Mouse (Mus musculus) frontal cortex, adult (tissue): Measurements from ENCODE around the gene Pdcl2.

Experiments
- ATAC-seq: cut with Nextera tagmentation; 2 replicates; pipeline ENCODE4 v1.9.2; 2017; ENCODE audit warnings: mild to moderate bottlenecking, moderate library complexity, mixed read lengths; ENCODE audit not compliant: low TSS enrichment

Gene Pdcl2

GRCm38 (mm10) chr5:76303745-76304451, 27.1 kb downstream of the Pdcl2 start:
- ATAC-seq, result peak; percentile 42

- ATAC-seq, result no peak
Observed at GRCm38 (mm10) chr5:76303379-76303744, 27.6 kb downstream of the Pdcl2 start.

- ATAC-seq, result no peak
Observed at GRCm38 (mm10) chr5:76302009-76302408, 28.9 kb downstream of the Pdcl2 start.

- peak; percentile 31; the same call in 1 of the 2 replicates for ATAC-seq
Observed at GRCm38 (mm10) chr5:76289234-76289691, 41.7 kb downstream of the Pdcl2 start.

- ATAC-seq, result no peak
Observed at GRCm38 (mm10) chr5:76288256-76288655, 42.7 kb downstream of the Pdcl2 start.

- no peak for ATAC-seq
Observed at GRCm38 (mm10) chr5:76287062-76287461, 43.9 kb downstream of the Pdcl2 start.

- no peak for ATAC-seq
Observed at GRCm38 (mm10) chr5:76285699-76286098, 45.3 kb downstream of the Pdcl2 start.

GRCm38 (mm10) chr5:76283890-76284289, 47.1 kb downstream of the Pdcl2 start:
- no peak for ATAC-seq

- ATAC-seq, result peak; percentile 64; the same call in 1 of the 2 replicates
Observed at GRCm38 (mm10) chr5:76274977-76275376, 56.0 kb downstream of the Pdcl2 start.
